Mouse (Mus musculus) thymus, postnatal 10 days (tissue): ENCODE data around the gene Cep63.

Source experiments
- DNase-seq, 2 experiments: peaks; one replicate each; pipeline ENCODE4 v3.0.0; 2021; ENCODE audit warnings: low spot score in 2 of 2

The Cep63 gene

DNA sequence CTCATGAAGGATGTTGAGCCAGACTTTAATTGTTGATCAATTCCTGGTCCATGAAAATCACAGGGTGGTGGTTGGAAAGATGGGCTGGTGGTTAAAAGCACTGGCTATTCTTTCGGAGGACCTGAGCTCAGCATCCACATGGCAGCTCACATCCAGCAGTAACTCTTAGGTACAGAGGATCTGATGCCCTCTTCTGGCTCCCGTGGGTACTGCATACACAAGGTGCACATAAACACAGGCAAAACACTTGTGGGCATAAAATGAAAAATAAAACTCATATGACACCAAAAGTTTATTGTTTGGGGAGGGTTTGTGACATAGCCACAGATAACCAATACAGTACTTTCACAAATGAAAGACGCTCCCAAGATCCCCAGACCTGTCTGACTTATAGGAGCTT lies 67.9 kb downstream of the Cep63 start:
- DNase-seq = no peak

GRCm38 (mm10) chr9:102553781-102554180 lies 72.6 kb downstream of the Cep63 start:
- no peak for DNase-seq

DNA sequence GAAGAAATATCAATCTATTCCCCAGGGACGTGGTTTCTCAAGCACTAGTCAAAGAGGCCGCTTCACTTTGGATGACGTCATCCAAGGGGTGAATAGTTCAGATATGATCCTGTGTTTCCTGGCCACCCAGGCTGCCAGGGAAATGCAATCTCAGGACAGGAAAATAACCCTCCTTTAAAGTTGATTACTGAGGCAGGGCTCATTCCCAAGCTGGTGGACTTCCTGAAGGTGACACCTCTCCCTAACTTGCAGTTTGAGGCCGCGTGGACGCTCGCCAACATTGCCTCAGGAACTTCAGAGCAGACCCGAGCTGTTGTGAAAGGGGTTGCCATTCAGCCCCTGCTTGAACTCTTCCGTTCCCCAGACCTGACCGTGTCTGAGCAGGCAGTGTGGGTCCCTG lies 74.6 kb downstream of the Cep63 start:
- DNase-seq = no peak

- DNase-seq = no peak
These were observed 77.1 kb downstream of the Cep63 start for GRCm38 (mm10) chr9:102549211-102549610.

GRCm38 (mm10) chr9:102547028-102547354 lies 79.3 kb downstream of the Cep63 start:
- DNase-seq = no peak

DNA sequence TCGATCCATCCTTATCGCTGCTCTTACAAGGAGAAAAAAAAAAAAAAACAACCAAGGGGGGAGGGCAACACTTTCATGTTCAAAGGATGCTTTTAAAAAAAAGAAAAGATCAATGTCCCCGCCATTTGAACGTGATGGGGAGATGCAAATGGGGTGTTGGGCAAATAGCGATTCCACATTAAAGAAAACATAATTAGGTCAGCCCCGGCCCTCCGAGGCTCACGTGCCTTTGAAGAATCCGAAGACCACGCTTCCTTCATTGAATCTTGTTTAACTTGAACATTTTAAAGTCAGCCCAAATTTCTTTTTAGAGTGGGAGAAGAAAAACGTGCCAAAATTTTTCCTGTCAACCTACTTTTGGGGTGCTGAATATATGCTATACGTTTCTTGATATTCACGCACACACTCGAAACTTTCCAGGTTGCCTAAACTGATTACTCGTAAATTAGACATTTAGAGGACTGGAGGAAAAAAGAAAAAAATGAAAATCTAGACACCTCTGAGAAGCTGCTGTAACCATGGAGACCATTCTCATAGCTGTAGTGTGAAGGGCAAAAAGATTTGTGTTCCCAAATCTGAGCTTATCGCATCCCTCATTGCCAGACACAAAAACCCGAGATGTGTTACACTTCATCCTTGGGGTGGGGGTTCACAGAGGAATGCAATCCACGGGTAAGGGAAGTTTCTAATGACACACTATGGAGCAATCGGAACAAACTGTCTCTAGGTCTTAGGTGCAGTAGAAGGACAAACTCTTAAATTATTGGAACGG lies 79.9 kb downstream of the Cep63 start:
- DNase-seq = no peak

DNA sequence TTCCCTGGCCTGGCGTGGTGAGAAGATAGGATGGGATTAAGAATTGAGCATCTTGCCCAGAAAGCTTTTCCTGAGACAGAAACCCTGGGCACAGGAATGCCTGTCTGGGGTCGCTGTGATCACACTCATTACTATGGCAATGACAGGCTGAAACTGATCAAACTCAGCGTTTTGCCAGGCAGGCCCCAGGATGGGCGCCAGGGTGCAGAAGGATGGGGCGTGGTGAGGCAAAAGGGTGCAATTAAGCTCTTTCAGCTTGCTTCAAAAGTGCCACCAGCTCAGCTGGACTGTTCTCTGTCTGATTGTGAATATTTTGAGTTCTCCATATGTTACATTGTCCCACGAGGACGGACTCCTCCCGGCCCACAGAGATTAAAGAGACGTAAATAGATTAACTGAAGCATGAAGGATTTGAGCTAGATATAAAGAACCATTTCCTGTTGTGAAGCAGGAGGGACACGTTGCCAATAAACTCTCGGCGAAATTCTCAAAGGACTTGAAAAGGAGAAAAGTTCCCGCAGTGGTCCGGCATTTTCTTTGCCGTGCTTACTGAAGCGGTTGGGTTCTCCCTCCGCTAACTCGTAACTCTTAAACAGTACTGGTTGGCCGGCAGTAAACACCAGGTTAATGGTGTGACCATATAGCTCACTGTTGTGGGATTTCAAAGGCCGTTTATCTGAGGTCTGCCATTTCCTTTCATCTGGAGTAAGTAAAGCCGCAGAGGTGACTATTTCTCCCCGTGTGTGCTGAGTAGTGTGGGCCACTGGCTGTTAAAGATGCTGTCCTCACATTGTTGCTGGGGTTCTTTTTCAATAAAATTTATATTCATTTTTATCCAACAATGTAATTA lies 80.7 kb downstream of the Cep63 start:
- DNase-seq = no peak

- peak; percentile 46 to 83 for DNase-seq
These were observed 81.5 kb downstream of the Cep63 start for GRCm38 (mm10) chr9:102544773-102545366.

DNA sequence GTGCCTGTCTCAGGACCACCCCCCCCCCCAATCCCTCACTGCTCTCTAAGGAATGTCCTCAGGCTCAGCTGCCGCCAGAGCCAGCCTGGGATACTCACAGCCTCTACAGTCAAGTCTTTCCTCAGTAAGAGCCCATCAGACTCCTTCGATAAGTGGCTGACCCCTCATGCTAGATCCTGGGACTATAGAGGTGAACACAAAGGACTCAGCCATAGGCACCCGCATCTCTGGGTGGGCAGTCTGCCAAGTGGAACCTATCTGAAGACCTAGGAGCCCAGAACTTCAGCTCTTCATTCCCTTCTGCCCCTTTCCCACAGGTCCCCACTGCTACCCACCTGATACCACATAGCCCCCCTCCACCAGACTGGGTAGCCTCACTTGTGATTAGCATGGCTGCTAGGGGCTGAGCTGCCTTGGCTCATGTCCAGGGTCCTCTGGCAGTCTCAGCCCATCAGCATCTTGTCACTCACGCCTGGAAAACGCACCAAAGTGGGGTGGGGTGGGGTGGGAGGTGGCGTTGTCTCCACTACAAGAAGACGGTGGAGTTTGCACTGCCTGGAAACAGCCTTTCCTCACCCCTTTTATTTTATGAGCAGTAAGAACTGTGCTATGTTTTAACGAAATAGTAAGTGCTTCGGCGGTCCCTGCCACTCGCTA lies 82.1 kb downstream of the Cep63 start:
- no peak for DNase-seq

DNA sequence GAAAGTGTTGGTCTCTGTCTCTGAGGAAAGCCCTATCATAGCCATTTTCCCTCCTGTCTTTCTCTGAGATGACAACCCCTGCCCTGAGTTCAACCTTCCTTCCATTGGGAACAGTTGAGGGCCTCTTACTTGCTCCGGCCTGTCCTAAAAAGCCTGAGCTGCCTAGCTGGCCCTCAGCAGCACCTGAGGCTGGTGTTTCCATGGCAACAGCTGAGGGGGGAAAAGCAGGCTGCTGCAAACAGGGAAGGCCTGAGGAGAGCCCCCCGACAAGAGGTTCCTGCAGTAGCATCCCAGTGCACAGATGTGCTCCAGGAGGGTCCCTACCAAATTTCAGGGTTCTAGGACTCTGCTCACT lies 82.6 kb downstream of the Cep63 start:
- no peak for DNase-seq

- DNase-seq = no peak
These were observed 83.8 kb downstream of the Cep63 start for GRCm38 (mm10) chr9:102542540-102542939.

GRCm38 (mm10) chr9:102541666-102542065 lies 84.7 kb downstream of the Cep63 start:
- no peak for DNase-seq

DNA sequence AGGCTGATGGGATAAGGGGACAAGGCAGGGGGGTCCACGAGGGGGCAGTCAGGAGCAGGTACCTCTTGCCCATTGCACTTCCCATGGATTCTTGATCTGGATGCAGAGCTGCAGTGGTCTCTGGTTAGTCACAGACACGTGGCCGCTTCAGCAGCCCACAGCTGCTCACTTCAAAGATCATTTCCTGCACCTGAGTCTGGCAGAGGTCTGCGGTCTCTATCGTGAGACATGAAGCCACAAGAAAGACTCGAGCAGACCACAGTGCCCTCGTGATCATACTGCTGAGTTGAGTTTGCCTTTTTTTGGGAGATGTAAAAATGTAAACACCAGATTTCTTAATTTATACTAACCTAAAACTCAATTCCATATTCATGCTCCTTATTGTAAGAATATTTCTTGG lies 86.6 kb downstream of the Cep63 start:
- DNase-seq = peak; percentile 48 to 59

DNA sequence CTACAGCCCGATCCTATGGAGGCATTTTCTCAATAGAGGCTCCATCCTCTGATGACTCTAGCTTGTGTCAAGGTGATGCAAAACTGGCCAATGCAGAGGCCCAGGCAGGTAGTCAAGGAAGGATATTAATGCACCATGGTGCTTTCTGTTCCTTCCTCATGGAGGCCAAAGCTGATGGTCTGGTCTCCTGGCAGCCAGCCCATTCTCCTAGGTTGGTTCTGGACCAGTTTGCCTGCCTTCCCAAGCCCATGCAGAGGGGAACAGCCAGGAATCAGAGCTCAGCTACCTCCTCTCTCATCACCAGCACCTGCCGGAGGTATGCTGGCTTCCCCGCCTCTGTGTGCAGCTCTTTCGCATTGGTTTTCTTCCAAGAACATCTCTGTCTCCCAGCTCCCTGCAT lies 89.4 kb downstream of the Cep63 start:
- DNase-seq = no peak
